Mouse (Mus musculus) brown adipose tissue, adult 24 weeks (tissue): ENCODE results near the gene Hormad2. TPM values are rescaled to one million over a fixed set of nuclear protein-coding genes. Genes with fewer than 3 reads are reported as not detected.

ENCODE experiments used
- H3K27ac ChIP-seq: fragments of 200-500 bp; replicated peaks from 2 replicates; pipeline ENCODE4 v1.5.1; 2012; ENCODE audit warnings: low read depth, mild to moderate bottlenecking, low read length
- H3K4me1 ChIP-seq: fragments of 200-500 bp; 2 replicates; pipeline ENCODE4 v1.6.1; 2012; ENCODE audit warnings: low read length, mixed read lengths; ENCODE audit not compliant: control insufficient read depth, insufficient read depth, insufficient read length
- H3K4me3 ChIP-seq: fragments of 200-500 bp; 2 replicates; pipeline ENCODE4 v1.5.1; 2012; ENCODE audit warnings: low read depth, mild to moderate bottlenecking, low read length, moderate library complexity; ENCODE audit not compliant: insufficient read depth
- polyA plus RNA-seq: library from polyadenylated mRNA; stranded (reverse); fragments of >200 nt; gene quantifications from 2 replicates; pipeline ENCODE4 v1.2.4, GENCODE M21; 2012; ENCODE audit not compliant: missing spikeins, insufficient read depth, insufficient read length

Gene Hormad2
- polyA plus RNA-seq, 1 experiment: not detected

- Histone ChIP-seq H3K27ac (no peak overlapping the region), H3K4me1 (no peaks in the 10 kb centered on the region), H3K4me3 (no peak overlapping the region)
Observed at GRCm38 (mm10) chr11:4339275-4339674, 101.6 kb downstream of the Hormad2 start.

- Histone ChIP-seq H3K27ac (no peak overlapping the region), H3K4me3 (no peak overlapping the region), H3K4me1 (no peaks in the 10 kb centered on the region)
Observed at GRCm38 (mm10) chr11:4336693-4337283, 104.1 kb downstream of the Hormad2 start.

GRCm38 (mm10) chr11:4335810-4336692, 104.9 kb downstream of the Hormad2 start:
- H3K27ac ChIP-seq: no peak overlapping the region

GRCm38 (mm10) chr11:4332961-4333360, 107.9 kb downstream of the Hormad2 start:
- Histone ChIP-seq H3K4me3 (no peak overlapping the region), H3K4me1 (no peaks in the 10 kb centered on the region), H3K27ac (no peak overlapping the region)

More at GRCm38 (mm10) chr11:4335810-4336692, 104.9 kb downstream of the Hormad2 start:
- Histone ChIP-seq H3K4me3 (no peak overlapping the region), H3K4me1 (no peaks in the 10 kb centered on the region)

GRCm38 (mm10) chr11:4328188-4328587, 112.7 kb downstream of the Hormad2 start:
- Histone ChIP-seq H3K4me3 (no peak overlapping the region), H3K27ac (no peak overlapping the region), H3K4me1 (no peaks in the 10 kb centered on the region)

GRCm38 (mm10) chr11:4323481-4323880, 117.4 kb downstream of the Hormad2 start:
- Histone ChIP-seq H3K4me3 (no peak overlapping the region), H3K27ac (no peak overlapping the region), H3K4me1 (no peaks in the 10 kb centered on the region)

GRCm38 (mm10) chr11:4322943-4323342, 118.0 kb downstream of the Hormad2 start:
- Histone ChIP-seq H3K27ac (no peak overlapping the region), H3K4me3 (no peak overlapping the region), H3K4me1 (no peaks in the 10 kb centered on the region)

GRCm38 (mm10) chr11:4320876-4321275, 120.0 kb downstream of the Hormad2 start:
- Histone ChIP-seq H3K4me3 (no peak overlapping the region), H3K4me1 (no peaks in the 10 kb centered on the region), H3K27ac (no peak overlapping the region)

GRCm38 (mm10) chr11:4319212-4319955, 121.5 kb downstream of the Hormad2 start:
- no peak overlapping the region for H3K4me3 ChIP-seq
- H3K4me1 ChIP-seq: no peaks in the 10 kb centered on the region
- H3K27ac ChIP-seq: no peak overlapping the region

- no peak overlapping the region for H3K4me3 ChIP-seq
Observed at GRCm38 (mm10) chr11:4318011-4318410, 122.9 kb downstream of the Hormad2 start.

GRCm38 (mm10) chr11:4317287-4317686, 123.6 kb downstream of the Hormad2 start:
- Histone ChIP-seq H3K27ac (no peak overlapping the region), H3K4me1 (no peaks in the 10 kb centered on the region), H3K4me3 (no peak overlapping the region)

More at GRCm38 (mm10) chr11:4318011-4318410, 122.9 kb downstream of the Hormad2 start:
- no peaks in the 10 kb centered on the region for H3K4me1 ChIP-seq
- H3K27ac ChIP-seq: no peak overlapping the region

- peaks cover 3% of the 10 kb centered on the region; the same call in 1 of the 2 replicates for H3K4me1 ChIP-seq
- H3K27ac ChIP-seq: no peak overlapping the region
- H3K4me3 ChIP-seq: no peak overlapping the region
Observed at GRCm38 (mm10) chr11:4312180-4312579, 128.7 kb downstream of the Hormad2 start.

- no peak overlapping the region for H3K4me3 ChIP-seq
- peaks cover 3% of the 10 kb centered on the region; the same call in 1 of the 2 replicates for H3K4me1 ChIP-seq
- no peak overlapping the region for H3K27ac ChIP-seq
Observed at GRCm38 (mm10) chr11:4310324-4310723, 130.6 kb downstream of the Hormad2 start.

- Histone ChIP-seq H3K27ac (no peak overlapping the region), H3K4me1 (peaks cover 3% of the 10 kb centered on the region; the same call in 1 of the 2 replicates), H3K4me3 (no peak overlapping the region)
Observed at GRCm38 (mm10) chr11:4309613-4310012, 131.3 kb downstream of the Hormad2 start.
